Mouse (Mus musculus) liver, embryonic 14.5 days (tissue): ENCODE measurements around the gene Wfdc11.

Source experiments
- CTCF ChIP-seq: IDR thresholded peaks from 2 replicates; pipeline ENCODE4 v1.5.1; 2016; ENCODE audit warnings: antibody characterized with exemption, low read depth, control low read depth
- EP300 ChIP-seq: IDR thresholded peaks from 2 replicates; pipeline ENCODE4 v1.6.1; 2016; ENCODE audit warnings: antibody characterized with exemption, low read depth

DNA sequence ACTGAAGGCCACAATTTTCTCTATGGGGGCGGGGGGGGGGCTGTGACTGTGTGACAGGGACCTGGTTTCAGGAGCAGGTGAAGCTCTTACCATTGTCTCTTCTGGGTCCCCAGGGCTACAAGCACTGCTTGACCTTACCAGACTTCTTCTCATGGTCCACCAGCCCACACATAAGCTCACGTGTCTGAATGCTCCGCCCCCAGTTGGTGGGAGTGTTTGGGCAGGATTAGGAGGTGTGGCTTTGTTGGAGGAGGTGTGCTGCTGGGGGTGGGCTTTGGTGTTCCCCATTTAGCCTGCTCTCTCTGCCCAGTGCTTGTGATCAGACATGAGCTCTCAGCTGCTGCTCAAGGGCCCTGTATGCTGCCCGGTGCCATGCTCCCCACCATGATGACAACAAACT lies 49.4 kb upstream of the Wfdc11 start:
- no peak for TF ChIP-seq CTCF
- no peak for TF ChIP-seq EP300
